Mouse (Mus musculus) ES-E14 (cell line): ENCODE results near the gene Plekhh2.

Experiments used
- CHD2 ChIP-seq: IDR thresholded peaks from 2 replicates; pipeline ENCODE4 v1.6.1; 2014; ENCODE audit warnings: mild to moderate bottlenecking, low read depth, low read length, inconsistent platforms
- HCFC1 ChIP-seq: IDR thresholded peaks from 2 replicates; pipeline ENCODE4 v1.6.1; 2012; ENCODE audit warnings: low read length, inconsistent platforms, borderline replicate concordance; ENCODE audit not compliant: insufficient read depth

GRCm38 (mm10) chr17:84656653-84657421 is 145.1 kb downstream of the Plekhh2 start:
- TF ChIP-seq HCFC1 (no peak), CHD2 (no peak)
